Mouse (Mus musculus): ENCODE measurements at regions not wholly inside any gene's neighbourhood (a gene's known extent, or its start where the extent isn't known, plus 50 kb on each side); places are given as distances from the start of the nearest gene placed in this dataset.
A peak's percentile ranks its signal among the peaks of the same experiment; 100 is the strongest.

GRCm38 (mm10) chr9:13933404-13933803, 105.9 kb downstream of the Fam76b start:
- Histone ChIP-seq H3K36me3 (no peaks in the 10 kb centered on the region), H3K27me3 (replicated peaks) (no peaks in the 10 kb centered on the region), H3K9ac (replicated peaks) (no peak overlapping the region), H3K4me2 (no peak overlapping the region), H3K4me3 (replicated peaks) (no peak overlapping the region), H3K4me1 (no peaks in the 10 kb centered on the region), H3K9me3 (replicated peaks) (no peaks in the 10 kb centered on the region), H3K27ac (replicated peaks) (no peak overlapping the region)
- WGBS: 61% methylated on average over 6 of the region's 6 CpGs
- ATAC-seq (ENCODE audit: low FRiP score): no peak

DNA sequence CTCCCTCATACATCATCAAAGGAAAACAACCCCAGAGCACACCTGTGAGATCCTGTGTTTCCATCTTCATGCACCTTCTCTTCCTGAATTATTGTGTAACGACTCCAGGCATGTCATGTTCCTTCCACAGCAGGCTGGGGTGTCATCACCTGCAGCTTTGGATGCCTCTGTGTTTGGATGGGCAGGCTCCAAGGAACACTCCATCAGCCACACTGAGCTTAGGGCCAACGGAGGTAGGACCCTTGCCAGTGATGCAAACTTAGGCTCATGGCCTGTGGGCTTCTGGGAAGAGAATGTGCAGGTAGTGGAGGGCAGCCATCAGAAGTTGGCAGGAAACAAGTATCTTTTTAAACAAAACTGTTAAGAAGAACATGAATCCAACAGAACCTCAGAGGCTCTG, 109.8 kb downstream of the Fam76b start:
- Histone ChIP-seq H3K4me1 (no peaks in the 10 kb centered on the region), H3K9me3 (replicated peaks) (no peaks in the 10 kb centered on the region), H3K9ac (replicated peaks) (no peak overlapping the region), H3K27me3 (replicated peaks) (no peaks in the 10 kb centered on the region), H3K36me3 (no peaks in the 10 kb centered on the region), H3K27ac (replicated peaks) (no peak overlapping the region), H3K4me2 (no peak overlapping the region), H3K4me3 (replicated peaks) (no peak overlapping the region)
- WGBS: 93% methylated on average over 2 of the region's 2 CpGs
- no peak for ATAC-seq (ENCODE audit: low FRiP score)

DNA sequence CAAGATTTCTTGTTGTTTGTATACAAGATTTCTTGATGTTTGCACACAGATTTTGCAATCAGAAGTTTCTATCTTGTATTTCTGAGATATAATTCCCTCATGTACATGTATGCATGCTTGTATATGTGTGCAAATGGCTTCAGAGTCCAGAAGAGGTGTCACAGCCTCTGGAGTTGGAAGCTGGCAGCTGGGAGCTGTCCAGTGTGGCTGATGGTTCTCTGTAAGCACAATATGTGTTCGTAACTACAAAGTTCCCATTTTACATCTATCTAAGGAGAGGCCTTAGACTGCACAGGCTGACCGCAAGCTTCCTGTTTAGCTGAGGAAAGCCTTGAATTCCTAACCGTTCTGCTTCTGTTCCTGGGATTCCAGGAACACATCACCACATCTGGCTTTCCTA, 119.0 kb downstream of the Fam76b start:
- Histone ChIP-seq H3K27me3 (replicated peaks) (no peaks in the 10 kb centered on the region), H3K4me3 (replicated peaks) (no peak overlapping the region), H3K9ac (replicated peaks) (no peak overlapping the region), H3K4me1 (no peaks in the 10 kb centered on the region), H3K27ac (replicated peaks) (no peak overlapping the region), H3K9me3 (replicated peaks) (no peaks in the 10 kb centered on the region), H3K4me2 (no peak overlapping the region), H3K36me3 (no peaks in the 10 kb centered on the region)
- ATAC-seq (ENCODE audit: low FRiP score): no peak
- 88% methylated on average over 3 of the region's 3 CpGs for WGBS

GRCm38 (mm10) chr9:13952157-13952556, 124.6 kb downstream of the Fam76b start:
- Histone ChIP-seq H3K4me1 (no peaks in the 10 kb centered on the region), H3K4me2 (no peak overlapping the region), H3K9ac (replicated peaks) (no peak overlapping the region), H3K27me3 (replicated peaks) (no peaks in the 10 kb centered on the region), H3K9me3 (replicated peaks) (no peaks in the 10 kb centered on the region), H3K4me3 (replicated peaks) (no peak overlapping the region), H3K27ac (replicated peaks) (no peak overlapping the region), H3K36me3 (no peaks in the 10 kb centered on the region)
- peak; percentile 70 for ATAC-seq (ENCODE audit: low FRiP score)

DNA sequence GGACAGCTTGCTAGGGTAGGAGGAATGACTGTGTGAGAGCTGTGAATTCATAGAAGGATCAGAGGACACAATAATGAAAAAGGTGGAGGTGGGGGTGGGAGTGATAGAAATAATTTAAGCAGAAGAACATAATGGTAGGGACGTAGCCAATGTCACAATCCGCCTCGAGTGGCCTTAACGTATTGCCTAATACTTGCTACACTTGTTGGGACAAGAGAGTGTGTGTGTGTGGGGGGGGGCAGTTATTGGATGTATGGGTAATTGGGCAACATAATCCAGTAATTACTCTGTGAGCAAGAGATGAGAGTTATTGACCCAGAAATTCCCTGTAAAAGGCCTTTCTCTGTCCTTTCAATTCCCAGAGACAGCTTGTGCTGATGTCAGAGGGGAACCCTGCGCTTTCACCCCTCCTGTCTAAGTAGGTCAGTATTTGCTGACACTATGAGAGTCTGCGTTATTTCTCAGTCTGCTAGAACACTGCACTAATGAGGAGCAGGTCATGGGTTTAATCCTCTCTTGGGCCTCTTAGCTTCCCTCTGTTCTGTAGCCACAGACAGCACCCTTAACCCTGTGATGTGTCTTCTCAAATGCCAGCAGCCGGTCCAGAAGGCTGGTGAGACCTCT, 135.7 kb downstream of the Fam76b start:
- Histone ChIP-seq H3K27ac (replicated peaks) (no peak overlapping the region), H3K4me1 (no peaks in the 10 kb centered on the region), H3K36me3 (no peaks in the 10 kb centered on the region), H3K4me2 (no peak overlapping the region), H3K9ac (replicated peaks) (no peak overlapping the region), H3K27me3 (replicated peaks) (no peaks in the 10 kb centered on the region), H3K4me3 (replicated peaks) (no peak overlapping the region), H3K9me3 (replicated peaks) (no peaks in the 10 kb centered on the region)
- ATAC-seq (ENCODE audit: low FRiP score): no peak
- 79% methylated on average over 7 of the region's 7 CpGs for WGBS

DNA sequence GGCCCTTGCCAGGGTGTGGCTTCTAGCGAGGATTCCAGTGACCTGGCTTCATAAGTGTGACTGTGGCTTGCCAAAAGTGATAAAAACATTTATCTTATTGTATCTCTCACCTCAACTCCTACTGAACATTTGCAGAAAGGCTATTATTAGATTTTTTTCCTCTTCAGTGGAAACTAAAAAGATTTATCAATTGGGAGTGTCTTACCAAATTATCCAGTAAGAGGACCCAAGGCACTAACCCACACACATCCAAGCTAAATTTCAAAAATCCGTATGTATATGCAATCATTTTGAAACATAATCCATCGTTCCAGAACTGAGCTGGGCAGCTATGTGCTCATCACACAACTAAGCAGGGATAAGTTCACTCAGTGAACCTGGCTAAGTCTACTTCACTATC, 136.3 kb downstream of the Fam76b start:
- H3K4me3 ChIP-seq (replicated peaks): no peak overlapping the region
- H3K9me3 ChIP-seq (replicated peaks): no peaks in the 10 kb centered on the region
- 86% methylated on average over 3 of the region's 3 CpGs for WGBS
- H3K27me3 ChIP-seq (replicated peaks): no peaks in the 10 kb centered on the region
- ATAC-seq (ENCODE audit: low FRiP score): no peak
- no peak overlapping the region for H3K4me2 ChIP-seq
- H3K36me3 ChIP-seq: no peaks in the 10 kb centered on the region
- H3K27ac ChIP-seq (replicated peaks): no peak overlapping the region
- no peak overlapping the region for H3K9ac ChIP-seq (replicated peaks)
- H3K4me1 ChIP-seq: peaks cover under 1% of the 10 kb centered on the region

- Histone ChIP-seq H3K27me3 (replicated peaks) (no peaks in the 10 kb centered on the region), H3K9ac (replicated peaks) (no peak overlapping the region), H3K9me3 (replicated peaks) (no peaks in the 10 kb centered on the region), H3K27ac (replicated peaks) (no peak overlapping the region), H3K4me2 (no peak overlapping the region), H3K4me3 (replicated peaks) (no peak overlapping the region), H3K36me3 (no peaks in the 10 kb centered on the region), H3K4me1 (peaks cover 5% of the 10 kb centered on the region)
- 84% methylated on average over 4 of the region's 4 CpGs for WGBS
- ATAC-seq (ENCODE audit: low FRiP score): no peak
These were observed 136.7 kb downstream of the Fam76b start for GRCm38 (mm10) chr9:13964256-13964655.

- H3K27ac ChIP-seq (replicated peaks): no peak overlapping the region
- ATAC-seq (ENCODE audit: low FRiP score): no peak
- no peaks in the 10 kb centered on the region for H3K27me3 ChIP-seq (replicated peaks)
- H3K9ac ChIP-seq (replicated peaks): no peak overlapping the region
- no peaks in the 10 kb centered on the region for H3K9me3 ChIP-seq (replicated peaks)
- 83% methylated on average over 1 of the region's 1 CpGs for WGBS
- H3K4me2 ChIP-seq: no peak overlapping the region
- no peaks in the 10 kb centered on the region for H3K36me3 ChIP-seq
- peaks cover 9% of the 10 kb centered on the region for H3K4me1 ChIP-seq
- H3K4me3 ChIP-seq (replicated peaks): no peak overlapping the region
These were observed 138.7 kb downstream of the Fam76b start for GRCm38 (mm10) chr9:13966212-13966611.

GRCm38 (mm10) chr9:13969262-13969661, 141.7 kb downstream of the Fam76b start:
- Histone ChIP-seq H3K9ac (replicated peaks) (no peak overlapping the region), H3K9me3 (replicated peaks) (no peaks in the 10 kb centered on the region), H3K27me3 (replicated peaks) (no peaks in the 10 kb centered on the region), H3K4me3 (replicated peaks) (no peak overlapping the region), H3K27ac (replicated peaks) (peak overlapping the region; percentile 23; the same call in 1 of the 2 replicates), H3K4me1 (peaks cover 20% of the 10 kb centered on the region), H3K36me3 (no peaks in the 10 kb centered on the region), H3K4me2 (no peak overlapping the region)
- WGBS: 39% methylated on average over 1 of the region's 1 CpGs
- ATAC-seq (ENCODE audit: low FRiP score): peak; percentile 45; the same call in 1 of the 2 replicates

- no peak overlapping the region for H3K4me2 ChIP-seq
- no peak overlapping the region for H3K4me3 ChIP-seq (replicated peaks)
- no peaks in the 10 kb centered on the region for H3K36me3 ChIP-seq
- no peaks in the 10 kb centered on the region for H3K9me3 ChIP-seq (replicated peaks)
- peaks cover 24% of the 10 kb centered on the region for H3K4me1 ChIP-seq
- H3K27ac ChIP-seq (replicated peaks): no peak overlapping the region
- WGBS: 77% methylated on average over 4 of the region's 4 CpGs
- no peak overlapping the region for H3K9ac ChIP-seq (replicated peaks)
- ATAC-seq (ENCODE audit: low FRiP score): no peak
- H3K27me3 ChIP-seq (replicated peaks): no peaks in the 10 kb centered on the region
These were observed 146.1 kb downstream of the Fam76b start for GRCm38 (mm10) chr9:13973600-13973999.

DNA sequence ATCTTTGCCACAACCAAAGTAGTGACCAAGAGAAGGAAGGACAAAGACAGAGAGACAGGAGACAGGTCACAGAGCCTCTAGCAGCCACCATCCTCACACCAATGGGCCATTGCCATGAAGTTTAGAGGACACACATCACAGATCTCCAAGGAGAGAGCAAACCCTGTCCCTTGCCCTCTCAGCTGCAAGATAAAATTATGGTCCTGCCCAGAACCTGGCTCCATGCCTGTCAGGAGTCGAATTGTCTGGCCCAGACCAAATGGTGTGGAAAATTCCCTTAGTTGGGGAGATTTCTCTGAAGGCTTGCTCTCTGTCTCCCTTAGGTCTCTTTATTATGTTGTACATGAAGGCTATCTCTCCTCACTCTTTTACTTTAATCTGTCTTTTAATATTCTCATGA, 147.4 kb downstream of the Fam76b start:
- ATAC-seq (ENCODE audit: low FRiP score): no peak

DNA sequence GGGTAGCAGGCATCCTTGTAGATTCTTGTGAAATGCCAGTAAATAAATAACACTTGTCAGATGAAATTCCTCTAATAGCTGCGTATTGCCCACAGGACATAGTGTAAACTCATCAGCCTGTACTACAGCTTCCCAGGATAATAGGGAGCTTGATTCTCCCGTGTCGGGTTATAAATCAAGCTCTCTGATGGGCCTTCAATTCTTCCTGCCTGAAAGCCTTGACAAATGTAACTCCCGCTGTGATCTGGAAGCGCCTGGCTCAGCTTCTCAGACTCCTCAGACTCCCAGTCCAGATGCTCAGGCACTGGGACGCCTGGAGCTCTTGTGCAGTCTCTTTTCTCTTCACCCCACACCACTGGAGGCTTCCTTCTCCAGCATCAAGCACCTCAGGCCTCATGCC, 151.3 kb downstream of the Fam76b start:
- Histone ChIP-seq H3K4me1 (peaks cover 10% of the 10 kb centered on the region), H3K9me3 (replicated peaks) (no peaks in the 10 kb centered on the region), H3K27me3 (replicated peaks) (no peaks in the 10 kb centered on the region), H3K4me2 (no peak overlapping the region), H3K27ac (replicated peaks) (no peak overlapping the region), H3K36me3 (no peaks in the 10 kb centered on the region), H3K9ac (replicated peaks) (no peak overlapping the region), H3K4me3 (replicated peaks) (no peak overlapping the region)
- 16% methylated on average over 6 of the region's 6 CpGs for WGBS
- ATAC-seq (ENCODE audit: low FRiP score): peak; percentile 53; the same call in 1 of the 2 replicates

More for the DNA sequence above, 147.4 kb downstream of the Fam76b start:
- Histone ChIP-seq H3K4me2 (no peak overlapping the region), H3K4me1 (peaks cover 21% of the 10 kb centered on the region), H3K9ac (replicated peaks) (no peak overlapping the region), H3K9me3 (replicated peaks) (no peaks in the 10 kb centered on the region), H3K36me3 (no peaks in the 10 kb centered on the region), H3K4me3 (replicated peaks) (no peak overlapping the region), H3K27ac (replicated peaks) (no peak overlapping the region), H3K27me3 (replicated peaks) (no peaks in the 10 kb centered on the region)
- 39% methylated on average over 1 of the region's 1 CpGs for WGBS

DNA sequence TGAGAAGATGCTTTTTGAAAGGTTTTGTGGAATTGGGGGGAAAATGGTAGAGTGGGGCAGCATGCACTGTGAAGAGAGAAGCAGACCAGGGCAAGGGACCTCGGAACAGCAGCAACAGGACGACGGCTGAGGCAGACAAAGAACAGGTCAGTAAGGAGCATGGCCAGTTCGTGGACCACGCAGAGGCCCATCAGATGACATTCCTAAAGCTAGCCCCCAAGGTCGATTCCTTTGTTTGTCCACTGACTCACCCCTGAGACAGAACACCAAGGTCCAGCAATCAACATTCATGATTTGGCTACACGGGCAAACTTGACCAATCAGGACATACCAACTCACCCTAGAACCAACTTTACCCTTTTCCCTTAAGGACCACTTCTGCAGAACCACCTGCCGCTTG, 160.0 kb downstream of the Fam76b start:
- Histone ChIP-seq H3K27ac (replicated peaks) (no peak overlapping the region), H3K4me2 (no peak overlapping the region), H3K9me3 (replicated peaks) (no peaks in the 10 kb centered on the region), H3K36me3 (no peaks in the 10 kb centered on the region), H3K4me3 (replicated peaks) (no peak overlapping the region), H3K4me1 (no peaks in the 10 kb centered on the region), H3K9ac (replicated peaks) (no peak overlapping the region), H3K27me3 (replicated peaks) (no peaks in the 10 kb centered on the region)
- no peak for ATAC-seq (ENCODE audit: low FRiP score)
- 90% methylated on average over 8 of the region's 8 CpGs for WGBS
